Mouse (Mus musculus) spleen, adult 2 months (tissue): ENCODE results near the gene Plcxd2. TPM values are rescaled to one million over a fixed set of nuclear protein-coding genes. Genes with fewer than 3 reads are reported as not detected.

ENCODE experiments used
- DNase-seq, 2 experiments: peaks; one replicate each; pipeline versions ENCODE4 v3.0.0 to v3.0.0-alpha.2; 2012 to 2021; ENCODE audit warnings: low spot score in 2 of 2, low read depth in 1 of 2
- H3K27ac ChIP-seq: fragments of 200-500 bp; 2 replicates; pipeline ENCODE4 v1.5.1; 2012; ENCODE audit warnings: low read length, inconsistent platforms; ENCODE audit not compliant: insufficient read depth
- H3K27me3 ChIP-seq: fragments of 200-500 bp; 2 replicates; pipeline ENCODE4 v1.6.1; 2012; ENCODE audit warnings: mild to moderate bottlenecking, moderate library complexity, low read length, inconsistent platforms; ENCODE audit not compliant: control insufficient read depth, insufficient read depth
- H3K36me3 ChIP-seq: fragments of 200-500 bp; 2 replicates; pipeline ENCODE4 v1.6.1; 2012; ENCODE audit warnings: mild to moderate bottlenecking, low read length, inconsistent platforms; ENCODE audit not compliant: control insufficient read depth, insufficient read depth
- H3K4me1 ChIP-seq: fragments of 200-500 bp; 2 replicates; pipeline ENCODE4 v1.6.1; 2011; ENCODE audit warnings: inconsistent platforms; ENCODE audit not compliant: control insufficient read depth, insufficient read depth, insufficient read length
- H3K4me3 ChIP-seq: fragments of 200-500 bp; 2 replicates; pipeline ENCODE4 v1.5.1; 2011; ENCODE audit warnings: mild to moderate bottlenecking, inconsistent platforms; ENCODE audit not compliant: insufficient read depth, insufficient read length; ENCODE audit errors: extremely low read depth
- CTCF ChIP-seq: fragments of 200-500 bp; IDR thresholded peaks from 2 replicates; pipeline ENCODE4 v1.5.1; 2011; ENCODE audit warnings: mild to moderate bottlenecking, inconsistent platforms; ENCODE audit not compliant: insufficient read depth, insufficient read length, insufficient replicate concordance; ENCODE audit errors: extremely low read depth
- POLR2A ChIP-seq: fragments of 200-500 bp; IDR thresholded peaks from 2 replicates; pipeline ENCODE4 v1.6.1; 2011; ENCODE audit warnings: low read depth, low read length, inconsistent platforms
- WGBS: fragments of 180-500 bp; shearing (Covaris S2); methylation state at CpG from one replicate; pipeline ENCODE4 v1.1.7; 2018; 5-methylcytosine and 5-hydroxymethylcytosine counted together
- polyA plus RNA-seq: library from polyadenylated mRNA; depleted of rRNA; stranded (reverse); fragments of >200 nt; gene quantifications from 2 replicates; pipeline ENCODE4 v1.2.3, GENCODE M21; 2012

Gene Plcxd2
- polyA plus RNA-seq, 1 experiment = 1.7 TPM

GRCm38 (mm10) chr16:45960978-45961377 lies 49.0 kb downstream of the Plcxd2 start:
- WGBS = 86% methylated on average over 3 of the region's 3 CpGs
- no peak for DNase-seq
- Histone ChIP-seq H3K27me3 (no peaks in the 10 kb centered on the region), H3K36me3 (peaks cover 3% of the 10 kb centered on the region), H3K4me3 (no peak overlapping the region), H3K27ac (no peak overlapping the region), H3K4me1 (no peaks in the 10 kb centered on the region)
- TF ChIP-seq POLR2A = no peak
- TF ChIP-seq CTCF = no peak

DNA sequence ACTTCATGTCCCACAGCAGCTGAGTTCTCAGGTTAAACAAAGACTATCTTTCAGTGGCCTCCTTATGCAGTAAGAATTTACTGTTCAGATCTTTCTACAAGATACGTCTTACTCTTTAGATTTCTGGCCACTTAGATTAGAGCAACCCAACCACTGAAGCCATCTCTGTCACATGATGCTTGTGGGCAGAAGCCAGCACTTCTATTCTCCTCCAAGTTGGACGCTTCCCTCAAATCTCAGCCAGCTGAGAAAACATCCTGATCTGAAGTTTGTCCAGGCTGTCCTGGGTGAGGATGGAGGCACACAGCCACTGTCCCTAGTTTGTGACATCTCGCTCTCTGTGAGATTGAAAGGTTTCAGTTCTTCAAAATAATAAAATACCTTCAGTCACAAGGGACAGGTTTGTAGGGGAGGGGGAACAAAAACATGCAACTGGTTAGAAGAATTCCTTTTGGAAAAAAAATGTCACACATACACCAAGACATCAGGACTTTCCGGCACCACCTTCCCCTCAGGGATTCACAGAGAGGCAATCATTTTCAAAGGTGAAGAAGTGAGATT lies 53.5 kb downstream of the Plcxd2 start:
- no peak for TF ChIP-seq POLR2A
- H3K4me3 ChIP-seq = no peak overlapping the region
- no peak overlapping the region for H3K27ac ChIP-seq
- WGBS = 81% methylated on average over 4 of the region's 4 CpGs
- no peak for DNase-seq
- H3K36me3 ChIP-seq = no peaks in the 10 kb centered on the region; the same call in 1 of the 2 replicates
- H3K27me3 ChIP-seq = no peaks in the 10 kb centered on the region
- no peaks in the 10 kb centered on the region for H3K4me1 ChIP-seq

- DNase-seq = no peak
- TF ChIP-seq POLR2A (no peak), CTCF (no peak)
- Histone ChIP-seq H3K36me3 (no peaks in the 10 kb centered on the region), H3K4me1 (no peaks in the 10 kb centered on the region), H3K4me3 (no peak within 1 kb of the TSS), H3K27ac (no peak within 1 kb of the TSS), H3K27me3 (no peaks in the 10 kb centered on the region)
- WGBS = 91% methylated on average over 4 of the region's 4 CpGs
Observed at GRCm38 (mm10) chr16:45953394-45953793, 56.6 kb downstream of the Plcxd2 start, which contains the start of gene Phldb2. Gene Phldb2 (minus strand): TSS chr16:45953598.

DNA sequence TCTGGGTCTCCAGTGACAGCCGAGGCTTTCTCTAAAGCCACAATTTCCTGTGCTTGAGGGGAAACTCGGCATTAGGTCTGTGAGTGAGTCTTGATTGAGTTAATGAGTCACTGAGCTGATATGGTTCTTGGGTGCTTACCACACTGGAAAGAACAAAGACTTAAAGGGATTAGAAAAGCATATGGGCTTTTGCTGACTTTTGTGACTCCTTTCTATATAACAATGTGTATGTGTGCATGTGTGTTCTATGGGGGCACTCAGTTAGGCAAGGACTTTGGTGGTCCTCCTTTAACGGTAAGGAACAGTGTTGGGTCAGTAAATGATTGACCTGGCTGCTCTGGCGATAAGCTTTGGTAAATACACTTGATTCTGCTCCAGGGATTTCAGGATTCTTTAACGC lies 57.5 kb downstream of the Plcxd2 start:
- TF ChIP-seq POLR2A = no peak
- no peak for TF ChIP-seq CTCF
- H3K4me3 ChIP-seq = no peak overlapping the region

GRCm38 (mm10) chr16:45952035-45952434 lies 58.0 kb downstream of the Plcxd2 start:
- WGBS = 50% methylated on average over 2 of the region's 2 CpGs
- no peaks in the 10 kb centered on the region for H3K27me3 ChIP-seq
- H3K27ac ChIP-seq = no peak overlapping the region

More for the DNA sequence above, 57.5 kb downstream of the Plcxd2 start:
- H3K27me3 ChIP-seq = no peaks in the 10 kb centered on the region
- H3K36me3 ChIP-seq = no peaks in the 10 kb centered on the region
- WGBS = 50% methylated on average over 5 of the region's 5 CpGs
- DNase-seq = no peak
- no peak overlapping the region for H3K27ac ChIP-seq
- no peaks in the 10 kb centered on the region for H3K4me1 ChIP-seq

GRCm38 (mm10) chr16:45946335-45946734 lies 63.7 kb downstream of the Plcxd2 start:
- no peaks in the 10 kb centered on the region for H3K36me3 ChIP-seq
- no peaks in the 10 kb centered on the region for H3K4me1 ChIP-seq
- H3K27me3 ChIP-seq = no peaks in the 10 kb centered on the region
- no peak overlapping the region for H3K27ac ChIP-seq
- TF ChIP-seq CTCF (no peak), POLR2A (no peak)
- WGBS = 92% methylated on average over 2 of the region's 2 CpGs
- no peak overlapping the region for H3K4me3 ChIP-seq
- no peak for DNase-seq

More at GRCm38 (mm10) chr16:45952035-45952434, 58.0 kb downstream of the Plcxd2 start:
- Histone ChIP-seq H3K4me3 (no peak overlapping the region), H3K36me3 (no peaks in the 10 kb centered on the region), H3K4me1 (no peaks in the 10 kb centered on the region)
- TF ChIP-seq POLR2A (no peak), CTCF (no peak)
- no peak for DNase-seq

GRCm38 (mm10) chr16:45945649-45946048 lies 64.4 kb downstream of the Plcxd2 start:
- Histone ChIP-seq H3K4me3 (no peak overlapping the region), H3K4me1 (no peaks in the 10 kb centered on the region), H3K36me3 (no peaks in the 10 kb centered on the region), H3K27ac (no peak overlapping the region), H3K27me3 (no peaks in the 10 kb centered on the region)
- no peak for DNase-seq
- no peak for TF ChIP-seq POLR2A
- no peak for TF ChIP-seq CTCF
- 97% methylated on average over 5 of the region's 5 CpGs for WGBS
